Mouse (Mus musculus): ENCODE measurements at regions not wholly inside any gene's neighbourhood (a gene's known extent, or its start where the extent isn't known, plus 50 kb on each side); places are given as distances from the start of the nearest gene placed in this dataset.

- no peak for ATAC-seq (ENCODE audit: insufficient number of reproducible peaks, insufficient read depth, low FRiP score, low TSS enrichment)
- Histone ChIP-seq H3K9me3 (no peaks in the 10 kb centered on the region), H3K4me2 (replicated peaks) (no peak overlapping the region), H3K4me3 (no peak overlapping the region), H3K36me3 (no peaks in the 10 kb centered on the region), H3K27ac (no peak overlapping the region), H3K4me1 (no peaks in the 10 kb centered on the region), H3K9ac (no peak overlapping the region), H3K27me3 (no peaks in the 10 kb centered on the region)
- WGBS, result 76% methylated on average over 1 of the region's 1 CpGs
Observed at GRCm38 (mm10) chr11:25259691-25260090, 950.9 kb downstream of the 5730522E02Rik start.

GRCm38 (mm10) chr11:25233360-25233890 lies 977.1 kb downstream of the 5730522E02Rik start:
- Histone ChIP-seq H3K4me1 (no peaks in the 10 kb centered on the region), H3K36me3 (no peaks in the 10 kb centered on the region), H3K4me2 (replicated peaks) (no peak overlapping the region), H3K9ac (no peak overlapping the region), H3K9me3 (no peaks in the 10 kb centered on the region), H3K27me3 (no peaks in the 10 kb centered on the region), H3K27ac (no peak overlapping the region), H3K4me3 (no peak overlapping the region)
- no peak for ATAC-seq (ENCODE audit: insufficient number of reproducible peaks, insufficient read depth, low FRiP score, low TSS enrichment)
- WGBS, result 71% methylated on average over 4 of the region's 4 CpGs

All from embryonic facial prominence, embryonic 12.5 days (tissue).